Mouse (Mus musculus) intestine, embryonic 14.5 days (tissue): ENCODE data around the gene Il5ra. TPM values are rescaled to one million over a fixed set of nuclear protein-coding genes. Genes with fewer than 3 reads are reported as not detected.
A peak's percentile ranks its signal among the peaks of the same experiment; 100 is the strongest.

Experiments used
- ATAC-seq: fragments of 200-750 bp; cut with Nextera tagmentation; replicated peaks from 2 replicates; pipeline ENCODE4 v1.8.0; 2017; ENCODE audit warnings: low read depth, moderate number of reproducible peaks, moderate TSS enrichment, moderate library complexity; ENCODE audit not compliant: low FRiP score, low TSS enrichment
- DNase-seq: peaks from one replicate; pipeline ENCODE4 v3.0.0-alpha.2; 2018; ENCODE audit warnings: low spot score
- H3K27ac ChIP-seq: fragments of 300-500 bp; sonication (generic); 2 replicates; pipeline ENCODE4 v1.5.1; 2014; ENCODE audit warnings: low read depth, mild to moderate bottlenecking, control low read depth
- H3K27me3 ChIP-seq: fragments of 300-500 bp; sonication (generic); replicated peaks from 2 replicates; pipeline ENCODE4 v1.6.1; 2014; ENCODE audit warnings: low read length, control low read depth; ENCODE audit not compliant: control insufficient read depth, insufficient read depth
- H3K36me3 ChIP-seq: fragments of 300-500 bp; sonication (generic); 2 replicates; pipeline ENCODE4 v1.6.1; 2014; ENCODE audit warnings: low read length, control low read depth; ENCODE audit not compliant: control insufficient read depth, insufficient read depth
- H3K4me1 ChIP-seq: fragments of 300-500 bp; sonication (generic); replicated peaks from 2 replicates; pipeline ENCODE4 v1.6.1; 2014; ENCODE audit warnings: low read length, control low read depth, mixed read lengths; ENCODE audit not compliant: control insufficient read depth, insufficient read depth
- H3K4me2 ChIP-seq: fragments of 300-500 bp; sonication (generic); 2 replicates; pipeline ENCODE4 v1.6.1; 2014; ENCODE audit warnings: low read length
- H3K4me3 ChIP-seq: fragments of 300-500 bp; sonication (generic); 2 replicates; pipeline ENCODE4 v1.5.1; 2014; ENCODE audit warnings: low read depth, low read length, control low read depth, mixed read lengths
- H3K9ac ChIP-seq: fragments of 300-500 bp; sonication (generic); 2 replicates; pipeline ENCODE4 v1.6.1; 2014; ENCODE audit warnings: mild to moderate bottlenecking, low read length
- H3K9me3 ChIP-seq: fragments of 300-500 bp; sonication (generic); 2 replicates; pipeline ENCODE4 v1.6.1; 2016; ENCODE audit warnings: low read length, control low read depth; ENCODE audit not compliant: control insufficient read depth
- WGBS: fragments of 180-500 bp; shearing (Covaris S2); extraction: QIAGEN DNeasy Blood & Tissue Kit; methylation state at CpG from one replicate; pipeline ENCODE4 v1.1.7; 2014; 5-methylcytosine and 5-hydroxymethylcytosine counted together
- polyA plus RNA-seq: library from polyadenylated mRNA; unstranded; fragments of >200 nt; fragmentation: Nextera tagmentation; extraction: Ambion mirVana; gene quantifications from 2 replicates; pipeline ENCODE4 v1.2.1, GENCODE M21; 2014

Gene Il5ra
- polyA plus RNA-seq = not detected in 2 replicates

DNA sequence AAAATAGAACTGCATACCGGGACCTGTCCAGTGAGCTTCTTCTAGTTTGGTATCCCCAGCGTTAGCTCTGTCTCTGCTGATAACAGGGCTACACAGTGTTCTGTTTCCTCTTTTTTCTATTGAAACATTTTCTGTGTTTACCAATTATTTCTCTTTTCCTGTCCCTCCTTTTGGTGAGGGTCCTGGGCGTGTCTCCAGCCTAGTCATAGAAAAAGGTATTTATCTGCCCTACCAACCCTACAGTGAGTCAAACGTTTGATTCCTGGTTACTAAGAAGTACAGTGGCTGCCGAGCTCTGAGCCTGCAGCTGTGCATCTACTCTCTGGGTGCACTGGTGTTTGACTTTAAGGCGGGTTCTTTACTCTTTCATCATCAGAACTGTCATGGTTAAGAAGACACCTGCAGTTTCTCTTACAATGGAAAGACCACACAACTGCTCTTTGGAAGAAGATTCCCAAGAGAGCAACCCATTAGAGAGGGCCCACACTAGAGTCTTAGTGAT, at the start of gene Il5ra:
Gene Il5ra (minus strand): TSS at position 151 of the 502 bp plus-strand sequence.
- ATAC-seq (no peak), DNase-seq (no peak)
- Histone ChIP-seq H3K27ac (no peak within 1 kb of the TSS), H3K9me3 (no peaks in the 10 kb centered on the region), H3K4me3 (no peak within 1 kb of the TSS), H3K4me1 (no peaks in the 10 kb centered on the region), H3K27me3 (no peaks in the 10 kb centered on the region), H3K36me3 (no peaks in the 10 kb centered on the region), H3K4me2 (no peak within 1 kb of the TSS), H3K9ac (no peak within 1 kb of the TSS)
- WGBS = 69% methylated on average over 6 of the region's 6 CpGs

GRCm38 (mm10) chr6:106794094-106794814, 45.4 kb upstream of the Il5ra start:
- Histone ChIP-seq H3K27ac (no peak overlapping the region), H3K4me1 (peaks cover 10% of the 10 kb centered on the region), H3K27me3 (no peaks in the 10 kb centered on the region), H3K36me3 (peaks cover 52% of the 10 kb centered on the region), H3K9ac (no peak overlapping the region), H3K9me3 (no peaks in the 10 kb centered on the region), H3K4me2 (no peak overlapping the region), H3K4me3 (no peak overlapping the region)
- WGBS = 86% methylated on average over 13 of the region's 13 CpGs
- ATAC-seq = no peak
- no peak for DNase-seq

DNA sequence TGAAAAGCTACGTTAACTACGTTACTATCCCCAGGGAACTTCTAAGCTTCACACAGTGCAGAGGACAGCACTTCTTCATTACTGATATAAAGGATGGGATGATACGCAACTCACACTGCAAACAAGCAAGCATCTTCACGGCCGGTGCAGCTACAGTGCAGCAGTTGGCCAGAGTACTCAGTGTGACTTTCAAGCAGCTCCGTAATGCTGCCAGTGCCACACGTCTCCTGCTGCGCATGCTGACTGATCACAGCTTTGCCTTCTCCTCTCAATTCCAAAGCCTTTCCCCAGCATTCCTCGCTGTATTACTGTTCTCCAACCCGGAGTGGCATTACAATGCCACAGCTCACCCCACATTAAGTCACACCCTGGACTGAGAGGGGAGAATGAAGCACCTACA, 44.8 kb upstream of the Il5ra start:
- no peak overlapping the region for H3K9ac ChIP-seq
- no peaks in the 10 kb centered on the region for H3K27me3 ChIP-seq
- H3K4me1 ChIP-seq = peaks cover 4% of the 10 kb centered on the region
- H3K4me3 ChIP-seq = no peak overlapping the region
- H3K9me3 ChIP-seq = no peaks in the 10 kb centered on the region
- WGBS = 93% methylated on average over 10 of the region's 10 CpGs
- no peak overlapping the region for H3K27ac ChIP-seq
- H3K36me3 ChIP-seq = peaks cover 58% of the 10 kb centered on the region
- H3K4me2 ChIP-seq = no peak overlapping the region
- ATAC-seq (no peak), DNase-seq (no peak)

GRCm38 (mm10) chr6:106793088-106793487, 44.3 kb upstream of the Il5ra start:
- DNase-seq (no peak), ATAC-seq (no peak)
- Histone ChIP-seq H3K4me1 (no peaks in the 10 kb centered on the region), H3K36me3 (peaks cover 63% of the 10 kb centered on the region), H3K27me3 (no peaks in the 10 kb centered on the region), H3K9ac (no peak overlapping the region), H3K27ac (no peak overlapping the region), H3K4me3 (no peak overlapping the region), H3K9me3 (no peaks in the 10 kb centered on the region), H3K4me2 (no peak overlapping the region)
- WGBS = 92% methylated on average over 7 of the region's 7 CpGs

- H3K36me3 ChIP-seq = peaks cover 65% of the 10 kb centered on the region
- ATAC-seq = no peak
- H3K4me1 ChIP-seq = no peaks in the 10 kb centered on the region
- H3K4me2 ChIP-seq = no peak overlapping the region
- WGBS = 94% methylated on average over 5 of the region's 5 CpGs
- no peak overlapping the region for H3K9ac ChIP-seq
- no peak for DNase-seq
- H3K27me3 ChIP-seq = no peaks in the 10 kb centered on the region
- H3K27ac ChIP-seq = no peak overlapping the region
- H3K4me3 ChIP-seq = no peak overlapping the region
- H3K9me3 ChIP-seq = no peaks in the 10 kb centered on the region
Observed at GRCm38 (mm10) chr6:106792486-106792885, 43.6 kb upstream of the Il5ra start.

GRCm38 (mm10) chr6:106791429-106791828, 42.6 kb upstream of the Il5ra start:
- 89% methylated on average over 8 of the region's 8 CpGs for WGBS
- Histone ChIP-seq H3K27me3 (no peaks in the 10 kb centered on the region), H3K4me1 (no peaks in the 10 kb centered on the region), H3K4me3 (no peak overlapping the region), H3K9me3 (no peaks in the 10 kb centered on the region), H3K36me3 (peaks cover 65% of the 10 kb centered on the region), H3K4me2 (no peak overlapping the region), H3K9ac (no peak overlapping the region), H3K27ac (no peak overlapping the region)
- ATAC-seq (no peak), DNase-seq (no peak)

- no peak for ATAC-seq
- no peaks in the 10 kb centered on the region for H3K9me3 ChIP-seq
- no peaks in the 10 kb centered on the region for H3K4me1 ChIP-seq
- no peak for DNase-seq
- H3K27ac ChIP-seq = no peak overlapping the region
- no peak overlapping the region for H3K9ac ChIP-seq
- WGBS = 88% methylated on average over 3 of the region's 3 CpGs
- no peak overlapping the region for H3K4me3 ChIP-seq
- H3K4me2 ChIP-seq = no peak overlapping the region
- no peaks in the 10 kb centered on the region for H3K27me3 ChIP-seq
- peaks cover 60% of the 10 kb centered on the region for H3K36me3 ChIP-seq
Observed at GRCm38 (mm10) chr6:106787138-106787537, 38.3 kb upstream of the Il5ra start.

GRCm38 (mm10) chr6:106770046-106770445, 21.2 kb upstream of the Il5ra start:
- Histone ChIP-seq H3K9me3 (no peaks in the 10 kb centered on the region), H3K27ac (no peak overlapping the region), H3K4me2 (peak overlapping the region; percentile 98), H3K4me1 (peaks cover 10% of the 10 kb centered on the region), H3K4me3 (peak overlapping the region; percentile 93), H3K9ac (peak overlapping the region; percentile 66), H3K36me3 (peaks cover 31% of the 10 kb centered on the region), H3K27me3 (no peaks in the 10 kb centered on the region)
- ATAC-seq (no peak), DNase-seq (no peak)
- 51% methylated on average over 4 of the region's 4 CpGs for WGBS
